Mouse (Mus musculus) hindbrain, postnatal 0 days (tissue): ENCODE measurements around the gene Qsox1. TPM values are rescaled to one million over a fixed set of nuclear protein-coding genes. Genes with fewer than 3 reads are reported as not detected.

Experiments
- ATAC-seq: fragments of 200-750 bp; cut with Nextera tagmentation; 2 replicates; pipeline ENCODE4 v1.8.0; 2017; ENCODE audit warnings: mild to moderate bottlenecking, moderate TSS enrichment, moderate library complexity
- DNase-seq: peaks from one replicate; pipeline ENCODE4 v3.0.0-alpha.2; 2015; ENCODE audit warnings: low spot score
- H3K27ac ChIP-seq: fragments of 300-500 bp; sonication (generic); 2 replicates; pipeline ENCODE4 v1.5.1; 2014; ENCODE audit warnings: mild to moderate bottlenecking
- H3K27me3 ChIP-seq: fragments of 300-500 bp; sonication (generic); 2 replicates; pipeline ENCODE4 v1.6.1; 2014; ENCODE audit warnings: low read length, mixed read lengths; ENCODE audit not compliant: insufficient read depth
- H3K36me3 ChIP-seq: fragments of 300-500 bp; sonication (generic); 2 replicates; pipeline ENCODE4 v1.6.1; 2014; ENCODE audit warnings: low read length, mixed read lengths; ENCODE audit not compliant: insufficient read depth
- H3K4me1 ChIP-seq: fragments of 300-500 bp; sonication (generic); 2 replicates; pipeline ENCODE4 v1.6.1; 2014; ENCODE audit warnings: antibody characterized with exemption, low read length, mixed read lengths; ENCODE audit not compliant: insufficient read depth
- H3K4me2 ChIP-seq: fragments of 300-500 bp; sonication (generic); 2 replicates; pipeline ENCODE4 v1.6.1; 2014; ENCODE audit warnings: low read depth, mild to moderate bottlenecking, low read length, moderate library complexity, mixed read lengths
- H3K4me3 ChIP-seq: fragments of 300-500 bp; sonication (generic); 2 replicates; pipeline ENCODE4 v1.5.1; 2014; ENCODE audit warnings: low read length
- H3K9ac ChIP-seq: fragments of 300-500 bp; sonication (generic); replicated peaks from 2 replicates; pipeline ENCODE4 v1.6.1; 2014; ENCODE audit warnings: mild to moderate bottlenecking, low read length, moderate library complexity, mixed read lengths
- H3K9me3 ChIP-seq: fragments of 300-500 bp; sonication (generic); 2 replicates; pipeline ENCODE4 v1.6.1; 2016; ENCODE audit warnings: low read length, mixed read lengths
- CTCF ChIP-seq: IDR thresholded peaks from 2 replicates; pipeline ENCODE4 v1.5.1; 2016; ENCODE audit warnings: antibody characterized with exemption, control low read depth, low read depth
- WGBS: fragments of 180-500 bp; shearing (Covaris S2); extraction: QIAGEN DNeasy Blood & Tissue Kit; methylation state at CpG from one replicate; pipeline ENCODE4 v1.1.7; 2014; 5-methylcytosine and 5-hydroxymethylcytosine counted together
- polyA plus RNA-seq: library from polyadenylated mRNA; unstranded; fragments of >200 nt; fragmentation: Nextera tagmentation; extraction: Ambion mirVana; gene quantifications from 2 replicates; pipeline ENCODE4 v1.2.1, GENCODE M21; 2015
- total RNA-seq: library from RNA; depleted of rRNA; stranded (reverse); fragments of >200 nt; gene quantifications from 2 replicates; pipeline ENCODE4 v1.2.3, GENCODE M21; 2014; rRNA removed

Qsox1 gene
- total and polyA plus RNA-seq, 2 experiments from 2014 or later: 26.2 to 42.8 TPM

GRCm38 (mm10) chr1:155727830-155728229 is 84.9 kb downstream of the Qsox1 start:
- Histone ChIP-seq H3K9me3 (no peaks in the 10 kb centered on the region), H3K4me1 (no peaks in the 10 kb centered on the region), H3K4me3 (no peak overlapping the region), H3K9ac (no peak overlapping the region), H3K4me2 (no peak overlapping the region), H3K27me3 (peaks cover 64% of the 10 kb centered on the region), H3K36me3 (no peaks in the 10 kb centered on the region), H3K27ac (no peak overlapping the region)
- WGBS: 30% methylated on average over 10 of the region's 10 CpGs
- DNase-seq: no peak
- no peak for TF ChIP-seq CTCF
- no peak for ATAC-seq

Other genes with a start within 250 kb of the Qsox1 start
- gene Lhx4, start 61.2 kb downstream of the Qsox1 start, total RNA-seq: 2.2 and 4.3 TPM in 2 replicates
- gene Lhx4, start 61.2 kb downstream of the Qsox1 start, polyA plus RNA-seq: 1.6 and 1.8 TPM in 2 replicates
- gene Cep350, start 160.4 kb upstream of the Qsox1 start, total RNA-seq: 20.1 and 27.9 TPM in 2 replicates
- gene Cep350, start 160.4 kb upstream of the Qsox1 start, polyA plus RNA-seq: 11.2 and 11.8 TPM in 2 replicates
- gene Tor1aip2, start 222.5 kb upstream of the Qsox1 start, total RNA-seq: 69.4 and 71.7 TPM in 2 replicates
- gene Tor1aip2, start 222.5 kb upstream of the Qsox1 start, polyA plus RNA-seq: 52.1 and 52.5 TPM in 2 replicates
- gene Tor1aip1, start 223.6 kb upstream of the Qsox1 start, total RNA-seq: 23.1 and 30.5 TPM in 2 replicates
- gene Tor1aip1, start 223.6 kb upstream of the Qsox1 start, polyA plus RNA-seq: 26.9 and 30.1 TPM in 2 replicates